Mouse (Mus musculus) embryonic fibroblast, embryonic 13.5 days (primary cell): ENCODE data around the gene Setd6.

Experiments used
- CTCF ChIP-seq: IDR thresholded peaks from 2 replicates; pipeline ENCODE4 v1.5.1; 2011; ENCODE audit warnings: mild to moderate bottlenecking, control low read depth, low read length, moderate library complexity, borderline replicate concordance; ENCODE audit not compliant: insufficient read depth
- POLR2A ChIP-seq: IDR thresholded peaks from 2 replicates; pipeline ENCODE4 v1.6.1; 2011; ENCODE audit warnings: low read depth, mild to moderate bottlenecking, control low read depth, low read length, moderate library complexity

DNA sequence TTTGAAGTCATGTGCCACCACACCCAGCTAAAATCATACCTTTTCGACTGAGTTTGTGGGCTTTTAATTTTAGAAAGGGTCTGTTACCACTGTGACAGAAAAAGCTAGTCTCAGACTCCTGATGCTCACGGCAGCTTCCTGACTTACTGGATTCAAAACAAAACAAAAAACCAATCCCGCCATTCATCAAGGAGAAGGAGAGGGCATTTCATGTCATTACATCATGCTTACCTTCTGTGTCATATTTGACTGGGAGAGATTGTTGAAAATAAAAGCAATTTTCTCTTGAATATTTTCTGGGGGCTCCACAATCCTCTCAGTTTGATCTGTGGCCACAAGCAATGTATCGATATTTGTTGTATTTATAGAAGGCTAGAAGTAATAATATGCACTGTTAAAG is 32.3 kb downstream of the Setd6 start:
- TF ChIP-seq POLR2A = no peak
- TF ChIP-seq CTCF = no peak
